Mouse (Mus musculus) G1E (cell line): Measurements from ENCODE around the gene Rora.

Experiments used
- CTCF ChIP-seq: IDR thresholded peaks from 2 replicates; pipeline ENCODE4 v1.5.1; 2012; ENCODE audit warnings: low read depth, low read length, inconsistent platforms, mixed read lengths
- POLR2AphosphoS5 ChIP-seq: IDR thresholded peaks from 2 replicates; pipeline ENCODE4 v1.6.1; 2012; ENCODE audit warnings: low read depth, low read length, inconsistent platforms; ENCODE audit not compliant: insufficient replicate concordance
- TAL1 ChIP-seq: conservative IDR thresholded peaks from 2 replicates; pipeline ENCODE4 v1.6.1; 2012; ENCODE audit warnings: low read depth, low read length, inconsistent platforms, mixed read lengths

DNA sequence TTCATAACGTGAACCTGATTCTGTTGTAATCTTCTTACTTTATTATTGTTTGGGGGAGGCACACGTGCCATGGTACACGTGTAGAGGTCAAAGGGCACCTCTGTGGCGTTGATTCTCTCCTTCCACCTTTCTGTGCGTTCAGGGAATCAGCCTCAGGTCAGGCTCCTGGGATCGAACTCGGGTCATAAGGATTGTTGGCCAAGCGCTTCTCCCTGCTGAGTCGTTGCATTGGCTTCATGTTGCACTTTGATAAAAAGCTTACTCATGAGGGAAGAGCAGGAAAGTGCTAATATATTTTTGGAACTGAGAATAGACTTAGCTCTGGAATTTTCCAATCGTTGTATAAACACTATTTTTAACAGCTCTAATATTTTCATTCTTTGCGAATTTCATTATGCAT, 654.4 kb downstream of the Rora start:
- TF ChIP-seq CTCF, result no peak
- no peak for TF ChIP-seq TAL1
- TF ChIP-seq POLR2AphosphoS5, result no peak
